Mouse (Mus musculus): ENCODE data around the gene Cenpv.

Cenpv gene

GRCm38 (mm10) chr11:62539089-62539890 lies at the start of gene Cenpv:
Gene Cenpv, minus strand, starts transcription at chr11:62539261.
- DNase-seq (ENCODE audit: low spot score in 2 of 2), result peak; percentile 32 to 42

DNA sequence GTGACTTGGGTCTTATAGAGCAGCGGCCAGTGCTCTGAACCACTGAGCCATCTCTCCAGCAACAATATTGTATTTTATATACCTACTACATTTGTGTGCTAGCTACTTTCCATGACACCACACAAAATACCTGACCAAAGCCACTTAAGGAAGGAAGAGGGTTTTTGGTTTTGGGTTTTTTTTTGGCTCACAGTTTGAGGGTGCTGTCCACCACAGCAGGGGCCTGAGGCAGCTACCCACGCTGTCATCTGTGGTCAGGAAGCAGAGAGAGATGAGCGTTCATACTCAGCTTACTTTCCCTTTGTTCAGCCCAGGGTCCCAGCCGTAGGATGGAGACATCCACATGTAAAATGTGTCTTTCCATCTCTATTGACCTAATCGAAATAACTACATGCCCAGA lies 48.0 kb upstream of the Cenpv start:
- no peak for DNase-seq (ENCODE audit: low spot score in 2 of 2)

- no peak for DNase-seq (ENCODE audit: low spot score in 2 of 2)
Observed at GRCm38 (mm10) chr11:62584671-62585206, 45.7 kb upstream of the Cenpv start.

GRCm38 (mm10) chr11:62583031-62583430 lies 44.0 kb upstream of the Cenpv start:
- DNase-seq (ENCODE audit: low spot score in 2 of 2), result no peak

DNA sequence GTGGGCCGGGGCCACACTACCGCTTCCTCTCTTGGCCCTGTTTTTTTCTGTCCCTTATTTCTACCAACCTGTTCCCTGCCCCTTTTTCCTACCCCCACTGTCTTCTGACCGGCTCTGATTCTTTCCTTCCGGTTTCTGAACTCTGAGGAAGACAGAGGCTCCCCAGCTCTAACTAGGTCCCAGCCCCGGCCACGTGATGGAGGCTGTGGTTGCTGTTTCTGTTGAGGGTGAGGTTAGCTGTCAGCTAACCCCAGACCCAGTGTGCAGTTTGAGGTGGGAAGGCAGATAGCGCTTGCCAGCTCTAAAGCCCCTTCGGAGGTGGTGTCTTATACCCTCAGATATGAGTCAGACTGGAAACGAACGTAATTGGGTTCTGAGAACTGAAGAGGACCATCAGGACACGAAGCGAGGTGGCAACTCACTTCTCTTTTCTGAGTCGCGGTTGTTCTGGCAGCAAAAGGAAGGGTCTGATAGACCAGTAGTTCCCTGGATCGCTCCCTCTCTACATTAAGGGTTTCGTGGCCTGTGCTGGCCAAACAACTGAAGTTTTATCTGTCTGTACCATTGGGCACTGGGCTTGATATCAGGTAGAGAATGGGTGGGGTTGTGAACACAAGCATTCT lies 37.6 kb upstream of the Cenpv start:
- peak; percentile 80 to 83 for DNase-seq (ENCODE audit: low spot score in 2 of 2)

DNA sequence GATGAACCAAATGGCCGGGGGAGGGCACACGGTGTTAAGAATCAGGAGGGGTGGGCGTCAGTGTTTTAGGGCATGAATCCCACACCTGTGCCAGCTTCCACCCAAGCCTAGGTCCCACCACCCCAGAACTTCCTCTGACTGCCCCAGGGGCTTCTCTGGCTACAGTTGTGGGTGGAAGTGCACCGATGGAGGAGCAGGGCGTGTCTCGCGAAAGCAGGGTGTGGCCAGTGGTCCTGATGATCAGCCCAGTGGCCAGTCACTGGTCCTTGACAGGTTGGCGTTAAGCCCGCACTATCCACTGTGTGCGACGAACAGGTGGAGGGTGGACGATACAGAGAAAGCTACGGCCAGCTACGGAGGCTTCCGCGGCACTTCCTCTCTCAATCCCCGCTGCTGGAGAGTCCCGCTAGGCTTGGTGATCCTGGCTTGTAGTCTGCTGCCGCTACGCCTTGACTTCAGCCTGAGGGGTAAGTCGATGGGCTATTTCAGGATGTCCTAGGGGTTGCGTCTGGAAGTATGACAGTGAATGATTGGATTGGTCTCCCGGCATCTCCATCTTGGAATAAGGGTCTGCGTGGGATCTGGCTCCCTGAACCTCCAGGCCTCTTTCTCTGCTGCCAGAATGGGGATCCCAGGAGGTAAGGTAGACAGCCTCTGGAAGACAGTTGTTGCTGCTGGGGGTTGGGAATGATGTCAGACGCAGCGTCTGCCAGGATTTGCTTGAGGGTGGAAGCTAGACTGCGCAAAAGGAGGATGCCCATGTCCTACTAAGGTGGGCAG lies 36.8 kb upstream of the Cenpv start:
- DNase-seq (ENCODE audit: low spot score in 2 of 2), result peak; percentile 37 to 44

DNA sequence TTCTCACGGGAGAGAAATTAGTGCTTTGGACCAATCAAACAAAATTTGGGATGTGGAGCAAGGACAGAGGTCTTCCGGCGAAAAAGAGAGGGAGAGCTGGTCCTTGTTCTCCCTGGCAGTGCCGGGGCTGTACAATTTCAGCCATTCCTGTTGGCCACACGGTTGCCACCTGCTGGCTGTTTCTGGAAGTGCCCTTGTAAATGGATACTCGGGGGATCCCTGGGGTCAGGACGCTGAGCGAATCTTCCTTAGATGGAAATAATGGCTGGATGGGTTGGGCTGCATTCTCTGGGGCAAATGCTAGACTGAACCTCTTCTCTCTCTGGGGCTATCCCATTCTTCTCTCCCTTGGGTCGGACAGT lies 36.2 kb upstream of the Cenpv start:
- peak; percentile 68 to 80 for DNase-seq (ENCODE audit: low spot score in 2 of 2)

- no peak for DNase-seq (ENCODE audit: low spot score in 2 of 2)
Observed at GRCm38 (mm10) chr11:62574703-62575085, 35.6 kb upstream of the Cenpv start.

DNA sequence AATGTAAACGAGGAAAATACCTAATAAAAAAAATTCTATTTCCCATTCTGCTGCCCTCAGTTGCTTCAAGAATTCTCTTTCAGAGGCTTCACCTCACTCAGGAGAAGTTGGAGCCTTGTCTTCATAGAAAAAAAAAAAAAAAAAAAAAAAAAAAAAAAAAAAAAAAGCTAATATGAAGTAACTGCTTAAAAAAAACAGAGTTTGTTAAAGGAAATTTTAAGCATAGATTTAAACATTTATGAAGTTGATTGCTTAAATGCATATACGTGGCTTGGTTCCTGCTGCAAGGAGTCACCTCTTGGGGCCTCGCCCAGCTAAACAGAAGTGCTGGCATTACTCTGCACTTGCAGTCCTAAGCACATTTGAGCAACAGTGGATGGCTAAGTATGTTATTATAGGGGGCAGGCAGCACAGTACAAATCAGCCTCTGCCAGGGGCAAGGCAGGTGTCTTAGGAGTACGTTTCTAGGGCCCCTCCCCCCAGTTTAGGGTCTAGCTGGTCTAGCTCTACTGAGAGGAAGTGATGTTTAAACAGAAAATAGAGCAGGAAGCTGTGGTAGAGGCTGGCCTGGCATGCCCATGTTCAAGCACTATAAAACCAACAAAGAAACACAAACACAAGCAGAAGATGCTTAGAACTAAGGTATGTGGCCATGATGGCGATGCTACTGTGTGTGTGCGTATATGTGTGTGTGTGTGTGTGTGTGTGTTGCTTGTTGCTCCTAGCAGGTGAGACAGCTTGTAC lies 35.1 kb upstream of the Cenpv start, which contains the start of gene Trpv2:
Trpv2 (plus strand) TSS at position 528 of the 744 bp plus-strand sequence.
- peak in 1 of 2 experiments; percentile 43 for DNase-seq (ENCODE audit: low spot score in 2 of 2)

DNA sequence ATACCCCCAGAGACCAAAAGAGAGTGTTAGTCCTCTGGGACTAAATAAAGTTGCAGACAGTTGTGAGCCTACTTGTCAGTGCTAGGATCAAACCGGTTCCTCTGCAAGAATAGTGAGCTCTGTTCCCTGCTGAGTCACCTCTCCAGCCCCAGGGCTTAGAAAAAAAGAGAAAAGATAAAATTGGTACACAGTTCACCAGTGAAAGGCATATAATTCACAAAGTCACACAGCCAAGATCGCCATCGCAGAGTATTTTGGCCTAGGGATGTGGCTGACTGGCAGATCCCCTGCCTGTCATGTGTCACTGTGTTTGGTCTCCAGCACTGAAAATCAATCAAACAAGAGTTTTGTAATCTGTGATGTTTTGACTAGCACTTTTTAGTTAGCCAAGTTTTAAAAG lies 29.2 kb upstream of the Cenpv start:
- DNase-seq (ENCODE audit: low spot score in 2 of 2), result no peak

DNA sequence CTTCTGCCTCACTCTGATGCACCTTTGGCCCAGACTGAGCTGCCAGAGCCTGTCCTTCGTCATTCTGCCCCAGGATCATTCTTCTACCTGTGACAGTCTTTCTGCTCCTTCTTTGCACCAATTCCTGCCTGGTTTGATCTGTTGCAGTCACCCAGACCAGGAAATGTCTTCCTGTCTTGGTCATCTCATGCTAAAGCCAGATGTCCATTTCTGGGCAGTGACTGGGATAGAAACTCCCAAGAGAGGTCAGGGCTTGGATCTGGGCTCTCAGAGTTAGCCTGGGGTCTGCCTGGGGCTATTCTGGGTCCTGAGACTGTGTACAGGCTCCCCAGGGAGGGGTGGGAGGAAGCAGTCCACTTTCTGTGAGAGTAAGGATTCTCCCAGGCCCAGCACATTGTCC lies 27.1 kb upstream of the Cenpv start:
- no peak for DNase-seq (ENCODE audit: low spot score in 2 of 2)

DNA sequence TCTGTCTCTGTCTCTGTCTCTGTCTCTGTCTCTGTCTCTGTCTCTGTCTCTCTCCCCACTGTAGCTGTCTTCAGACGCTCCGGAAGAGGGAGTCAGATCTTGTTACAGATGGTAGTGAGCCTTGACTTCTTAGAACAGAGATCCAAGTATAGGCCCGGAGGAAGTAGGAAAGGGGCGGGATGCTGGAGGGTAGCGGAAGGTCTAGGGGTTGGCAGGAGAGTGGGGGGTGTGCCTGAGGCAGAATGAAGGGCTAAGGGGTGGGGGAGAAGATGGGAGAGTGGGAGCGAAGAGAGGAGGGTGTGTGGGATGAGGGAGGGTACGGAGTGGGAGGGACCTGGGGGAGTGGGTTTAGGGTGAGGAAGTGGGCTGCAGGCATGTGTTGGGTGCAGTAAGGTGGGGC lies 26.7 kb upstream of the Cenpv start:
- DNase-seq (ENCODE audit: low spot score in 2 of 2), result no peak

- no peak for DNase-seq (ENCODE audit: low spot score in 2 of 2)
Observed at GRCm38 (mm10) chr11:62563590-62563989, 24.5 kb upstream of the Cenpv start.

DNA sequence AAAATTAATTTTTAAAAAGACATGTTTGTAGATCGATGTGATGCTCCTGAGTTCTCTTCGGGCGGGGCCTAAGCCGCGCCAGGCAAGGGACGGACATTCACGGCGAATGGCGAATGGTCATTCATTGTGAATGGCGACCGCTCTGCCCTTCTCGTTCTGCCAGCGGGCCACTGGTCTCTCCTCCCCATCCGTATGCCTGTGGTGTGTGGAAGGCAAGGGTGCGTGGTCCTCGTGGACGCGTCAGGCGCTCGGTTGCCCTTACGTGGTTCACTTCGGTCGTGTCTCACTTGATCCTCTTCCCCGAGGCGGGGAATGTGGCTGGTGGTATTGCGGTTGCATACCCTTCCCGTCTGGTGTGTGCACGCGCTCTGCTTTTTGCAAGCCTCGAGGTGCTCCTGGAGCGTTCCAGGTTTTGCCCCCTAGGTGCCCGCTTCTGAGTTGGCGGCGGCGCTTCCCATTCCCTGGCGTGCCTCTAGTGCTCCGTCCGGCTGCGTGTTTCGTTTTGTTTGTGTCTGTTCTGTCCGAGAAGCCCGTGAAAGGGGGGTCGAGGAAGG lies 21.5 kb upstream of the Cenpv start:
- DNase-seq (ENCODE audit: low spot score in 2 of 2), result no peak

- DNase-seq (ENCODE audit: low spot score in 2 of 2), result no peak
Observed at GRCm38 (mm10) chr11:62558961-62559646, 20.0 kb upstream of the Cenpv start.

- no peak for DNase-seq (ENCODE audit: low spot score in 2 of 2)
Observed at GRCm38 (mm10) chr11:62558152-62558551, 19.1 kb upstream of the Cenpv start.

DNA sequence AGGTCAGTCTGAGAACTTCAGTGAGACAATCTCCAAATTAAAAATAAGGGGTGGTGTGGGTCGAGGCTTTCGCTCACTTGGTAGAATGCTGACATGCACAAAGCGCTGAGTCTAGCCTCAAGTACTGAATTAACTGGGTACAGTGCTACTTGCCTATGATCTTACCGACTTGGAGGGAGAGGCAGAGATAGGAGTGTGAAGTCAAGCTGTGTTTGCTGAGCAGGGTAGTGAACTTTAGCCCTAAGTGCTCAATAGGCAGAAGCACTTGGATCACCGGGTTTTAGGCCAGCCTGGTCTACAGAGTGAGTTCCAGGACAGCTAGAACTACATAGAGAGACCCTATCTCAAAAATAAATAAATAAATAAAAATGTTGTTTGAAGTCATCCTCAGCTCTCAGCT lies 18.1 kb upstream of the Cenpv start:
- DNase-seq (ENCODE audit: low spot score in 2 of 2), result no peak

DNA sequence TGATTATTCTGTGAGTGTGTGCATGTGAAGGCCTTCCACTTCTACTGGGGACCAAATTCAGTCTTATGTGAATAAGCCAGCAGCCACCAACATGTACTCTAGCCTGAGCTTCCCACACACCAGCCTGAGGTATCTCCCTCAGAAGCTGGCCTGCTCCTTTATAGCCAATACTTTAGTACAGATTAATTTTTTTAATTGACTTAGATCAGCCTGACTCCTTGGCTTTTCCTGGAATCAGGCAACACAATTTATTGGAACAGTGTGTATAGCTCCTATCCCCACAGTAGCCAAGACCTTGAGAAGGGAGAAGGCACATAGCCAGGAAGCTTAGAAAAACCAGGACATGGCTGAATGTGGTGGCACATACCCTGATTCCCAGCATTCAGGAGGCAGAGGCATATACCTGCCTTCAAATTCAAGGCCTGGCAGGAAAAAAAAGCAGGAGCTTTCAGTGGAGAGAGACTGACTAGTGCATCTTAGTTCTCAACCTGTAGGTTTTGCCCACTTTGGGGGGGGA lies 16.9 kb upstream of the Cenpv start:
- no peak for DNase-seq (ENCODE audit: low spot score in 2 of 2)

GRCm38 (mm10) chr11:62554934-62555517 lies 16.0 kb upstream of the Cenpv start:
- no peak for DNase-seq (ENCODE audit: low spot score in 2 of 2)

Measured in natural killer cell, adult 2 months (primary cell).